Mouse (Mus musculus) right cerebral cortex, adult 18-20 months (tissue): ENCODE data around the gene Adcyap1r1.

Source experiments
- DNase-seq: peaks from one replicate; pipeline ENCODE4 v3.0.0; 2022; ENCODE audit warnings: mixed read lengths

Adcyap1r1 gene

GRCm38 (mm10) chr6:55451771-55452371 lies at the start of gene Adcyap1r1:
TSS of gene Adcyap1r1 (plus strand) at chr6:55451978.
- DNase-seq, result peak; percentile 76

DNA sequence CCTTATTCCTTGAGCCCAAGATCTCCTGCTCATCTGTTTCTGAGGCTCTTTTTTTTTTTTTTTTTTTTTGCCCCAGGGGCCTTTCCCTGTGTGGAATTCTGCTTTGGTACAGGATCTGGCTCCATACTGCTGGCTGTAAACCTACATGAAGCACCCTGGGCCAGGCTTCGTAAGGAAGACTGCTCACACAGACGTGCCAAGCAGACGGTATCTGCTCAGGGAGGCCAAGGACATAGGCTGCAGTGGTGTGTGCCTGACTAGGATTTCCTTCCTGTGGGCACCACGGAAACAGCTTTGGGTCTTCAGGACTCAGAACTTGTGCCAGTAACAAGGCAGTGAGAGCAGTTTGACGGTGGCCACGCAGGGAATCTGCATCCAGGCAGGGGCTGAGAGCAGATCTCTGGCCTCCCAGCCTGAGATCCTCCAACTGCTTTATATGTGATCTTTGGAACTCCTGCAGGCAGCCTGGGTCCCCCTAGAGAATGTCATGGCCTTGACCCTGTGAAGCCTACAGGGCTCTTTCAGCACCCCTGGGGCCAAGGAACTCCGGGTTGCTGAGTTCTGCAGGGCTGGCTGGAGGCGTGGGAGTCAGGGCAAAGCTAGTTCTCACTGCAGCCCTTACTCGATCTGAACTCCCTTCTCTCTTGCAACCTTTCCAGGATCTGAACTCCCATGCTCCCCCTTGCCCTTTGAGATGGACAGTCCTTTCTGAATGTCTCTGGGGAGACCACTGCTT lies 49.6 kb upstream of the Adcyap1r1 start:
- DNase-seq, result no peak

DNA sequence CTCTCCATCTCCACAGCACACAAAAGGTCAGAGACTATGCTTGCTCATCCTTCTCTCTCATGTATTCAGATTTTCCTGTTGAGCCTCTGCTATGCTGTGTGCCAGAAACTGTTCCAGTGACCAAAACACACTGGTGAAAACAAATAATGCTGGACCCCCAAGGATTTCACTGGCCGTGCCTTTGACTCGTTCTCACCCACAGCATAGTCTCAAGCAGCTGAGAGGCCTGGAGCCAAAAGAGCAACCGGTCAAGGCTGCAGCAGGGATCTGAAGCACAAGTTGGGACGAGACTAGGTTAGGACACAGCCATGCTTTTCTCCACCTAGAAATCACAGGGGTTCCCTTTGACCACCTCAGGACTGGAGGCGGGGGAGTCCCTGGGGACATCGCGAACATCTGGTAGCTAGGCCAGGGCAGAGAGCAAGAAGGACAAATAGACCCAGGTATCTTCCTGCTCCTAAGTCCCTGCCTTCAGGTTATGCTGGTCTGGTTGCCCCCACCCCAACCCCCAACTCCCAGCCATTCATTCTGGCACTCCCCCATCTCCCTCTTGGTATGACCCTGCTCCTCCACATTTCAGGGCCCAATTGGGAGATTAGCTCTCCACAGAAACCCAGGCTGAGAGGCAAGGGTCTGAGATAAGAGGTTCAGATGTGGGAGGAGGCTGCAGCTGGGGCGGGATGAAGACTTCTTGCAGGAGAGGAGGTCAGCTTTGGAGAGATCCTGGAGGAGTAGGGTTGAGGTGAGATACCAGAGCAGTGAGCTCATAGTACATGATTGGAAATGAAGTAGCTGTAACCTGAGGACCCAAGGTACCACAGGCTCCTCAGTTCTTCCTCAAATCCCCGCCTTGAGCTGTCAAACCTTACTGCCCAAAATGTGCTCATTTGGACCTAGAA lies 48.1 kb upstream of the Adcyap1r1 start:
- DNase-seq, result no peak

- no peak for DNase-seq
Observed at GRCm38 (mm10) chr6:55404421-55404990, 47.3 kb upstream of the Adcyap1r1 start.

DNA sequence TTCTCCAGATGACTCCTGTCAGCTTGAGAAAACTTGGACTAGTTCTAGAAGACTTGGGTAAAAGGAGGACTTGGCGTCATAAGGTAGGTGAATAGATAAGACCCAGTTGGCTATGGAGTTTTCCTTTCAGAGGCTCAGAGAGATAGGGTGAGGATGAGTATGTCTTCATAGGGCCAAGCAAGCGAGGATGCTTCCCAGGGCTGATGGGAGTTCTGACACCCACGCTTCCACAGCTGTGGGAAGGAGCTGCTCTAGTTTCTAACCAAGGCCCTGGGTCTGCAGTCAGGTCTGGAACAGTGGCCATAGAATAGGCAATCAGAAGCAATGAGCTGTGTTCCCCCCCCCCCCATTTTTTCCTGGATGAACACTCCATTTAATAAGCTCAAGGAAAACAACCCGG lies 44.4 kb upstream of the Adcyap1r1 start:
- DNase-seq, result no peak

GRCm38 (mm10) chr6:55410119-55410775 lies 41.5 kb upstream of the Adcyap1r1 start:
- no peak for DNase-seq

DNA sequence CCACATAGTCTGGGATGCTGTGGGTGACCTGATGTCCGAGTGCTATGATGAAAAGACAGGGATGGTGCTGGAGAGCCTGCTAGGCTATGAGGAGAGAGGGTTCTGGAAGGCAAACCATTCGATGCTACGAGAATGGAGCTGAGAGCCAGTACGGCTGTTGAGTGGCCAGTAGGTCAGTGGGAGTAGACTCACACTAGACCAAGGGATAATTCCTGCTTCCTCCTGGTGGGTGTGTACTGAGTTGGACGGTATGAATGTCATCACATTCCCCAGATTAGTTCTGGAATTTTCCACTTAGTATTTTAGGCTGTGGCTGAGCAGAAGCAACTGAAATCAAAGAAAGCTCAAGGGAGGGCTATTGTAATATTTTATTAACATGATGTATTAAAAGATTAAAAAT lies 40.8 kb upstream of the Adcyap1r1 start:
- no peak for DNase-seq

GRCm38 (mm10) chr6:55416202-55416601 lies 35.6 kb upstream of the Adcyap1r1 start:
- peak; percentile 53 for DNase-seq

DNA sequence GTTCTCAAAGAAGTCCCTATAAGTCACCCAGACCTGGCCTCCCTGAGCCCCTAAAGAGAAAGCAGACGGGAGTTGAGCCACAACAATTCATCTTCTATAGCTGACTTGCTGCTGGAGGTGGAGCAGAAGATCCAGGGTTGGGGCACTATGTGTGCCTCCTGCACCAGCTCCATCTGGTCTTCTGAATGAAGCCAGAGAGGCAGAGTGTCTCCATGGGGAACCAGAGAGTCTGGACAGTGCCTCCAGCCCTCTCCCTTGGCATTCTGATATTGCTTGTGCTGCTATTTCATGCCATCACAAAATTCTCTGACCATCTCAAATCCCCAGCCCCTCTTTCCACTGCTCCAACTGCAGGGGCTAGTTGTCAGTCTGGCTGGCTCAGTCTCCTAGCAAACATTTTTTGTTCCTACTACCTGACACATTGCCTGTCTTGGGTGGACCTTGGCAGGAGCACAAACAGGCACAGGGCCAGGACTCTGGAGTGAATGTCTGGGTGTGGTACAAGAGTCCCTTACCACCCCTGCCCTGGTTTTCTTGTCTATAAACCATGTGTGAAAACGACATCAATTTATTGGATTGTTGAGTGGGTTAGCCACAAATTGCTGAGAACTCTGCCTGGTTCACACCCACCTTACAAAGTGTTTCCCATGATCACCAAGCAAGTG lies 32.9 kb upstream of the Adcyap1r1 start:
- no peak for DNase-seq

DNA sequence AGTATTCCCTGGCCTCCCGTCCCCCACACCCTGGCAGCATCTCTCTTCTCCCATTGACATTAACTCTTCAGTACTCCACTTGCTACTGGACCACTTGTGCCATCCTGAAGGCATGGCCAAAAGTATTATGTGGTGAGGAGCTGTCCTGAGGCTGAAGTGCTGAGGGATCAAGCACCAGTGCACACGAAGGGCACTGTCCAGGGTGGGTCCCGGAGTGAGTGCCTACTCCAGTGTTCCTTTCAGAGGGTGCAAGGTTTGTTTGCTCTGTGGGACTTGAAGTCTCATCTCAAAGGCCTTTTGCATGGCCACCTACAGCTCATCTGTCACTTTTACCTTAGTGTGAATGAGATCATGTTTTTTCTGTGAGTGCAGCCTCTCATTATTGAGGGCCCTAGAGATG lies 31.4 kb upstream of the Adcyap1r1 start:
- DNase-seq, result no peak

- DNase-seq, result no peak
Observed at GRCm38 (mm10) chr6:55420869-55421361, 30.9 kb upstream of the Adcyap1r1 start.

- no peak for DNase-seq
Observed at GRCm38 (mm10) chr6:55432121-55432520, 19.7 kb upstream of the Adcyap1r1 start.

GRCm38 (mm10) chr6:55434360-55434759 lies 17.4 kb upstream of the Adcyap1r1 start:
- peak; percentile 78 for DNase-seq

GRCm38 (mm10) chr6:55435266-55436159 lies 16.3 kb upstream of the Adcyap1r1 start:
- no peak for DNase-seq

DNA sequence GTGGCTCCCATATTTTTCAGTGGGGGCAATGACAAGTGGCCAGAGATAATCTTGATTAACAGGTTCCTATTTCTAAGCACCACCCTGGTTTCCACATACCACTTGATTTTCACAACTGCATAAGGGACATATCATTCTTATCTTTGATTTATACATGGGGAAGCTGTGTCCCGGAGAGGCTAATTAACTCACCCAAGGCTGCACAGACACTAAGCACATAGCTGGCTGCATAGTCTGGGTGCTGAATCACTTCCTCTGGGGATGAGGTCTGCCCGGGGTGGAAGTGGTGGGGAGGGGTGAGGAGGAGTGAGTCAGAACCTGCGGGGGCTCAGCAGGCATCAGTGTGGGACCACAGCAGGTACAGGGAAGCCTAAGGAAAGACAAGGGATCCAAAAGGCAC lies 13.9 kb upstream of the Adcyap1r1 start:
- no peak for DNase-seq

DNA sequence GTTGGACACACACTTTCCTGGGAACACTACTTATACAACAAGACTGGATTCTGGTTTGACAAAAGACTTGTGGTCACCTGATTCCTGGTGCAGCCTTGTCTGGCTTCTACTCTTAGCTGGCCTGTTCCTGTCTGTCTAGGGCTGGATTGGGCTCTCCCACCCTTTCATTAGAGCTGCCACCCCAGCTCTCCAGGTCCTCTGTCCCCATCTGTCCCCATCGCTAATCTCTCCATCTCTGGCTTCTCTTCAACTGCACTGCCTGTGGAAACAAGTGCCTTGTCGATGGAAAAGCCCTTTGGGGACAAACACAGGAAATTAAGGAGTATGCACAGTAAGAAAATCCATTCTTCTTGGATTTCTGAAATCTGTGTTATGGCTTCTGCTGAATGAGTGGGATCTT lies 12.9 kb upstream of the Adcyap1r1 start:
- no peak for DNase-seq

- peak; percentile 51 for DNase-seq
Observed at GRCm38 (mm10) chr6:55443927-55444688, 7.7 kb upstream of the Adcyap1r1 start.

- DNase-seq, result no peak
Observed at GRCm38 (mm10) chr6:55444721-55445120, 7.1 kb upstream of the Adcyap1r1 start.

DNA sequence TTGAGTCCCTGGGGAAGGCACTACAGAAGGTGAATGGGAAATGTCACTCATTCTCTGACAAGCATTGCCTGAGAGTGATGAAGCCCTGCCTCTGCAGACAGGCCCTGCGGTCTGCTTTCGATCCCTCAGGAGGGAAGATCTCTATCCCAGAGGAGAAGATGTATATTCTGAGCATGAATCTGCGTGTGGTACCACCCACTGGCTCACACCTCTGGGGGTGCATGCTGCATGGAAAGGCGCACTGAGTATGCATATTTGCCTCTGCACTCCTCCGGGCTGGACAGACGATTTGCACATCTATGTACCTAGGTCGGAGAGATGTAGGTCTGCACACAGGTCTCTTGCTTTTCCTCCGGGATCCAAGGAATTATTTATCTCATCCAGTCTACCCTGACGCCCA lies 3.6 kb upstream of the Adcyap1r1 start:
- peak; percentile 51 for DNase-seq
